Mouse (Mus musculus): ENCODE results near the gene Mkrn2os. TPM values are rescaled to one million over a fixed set of nuclear protein-coding genes. Genes with fewer than 3 reads are reported as not detected.

Gene Mkrn2os
- polyA plus RNA-seq, 1 experiment from 2014 or later = 0.24 TPM

GRCm38 (mm10) chr6:115582328-115583115 is 9.9 kb downstream of the Mkrn2os start:
- Histone ChIP-seq H3K27me3 (no peaks in the 10 kb centered on the region), H3K4me1 (replicated peaks) (peaks cover 7% of the 10 kb centered on the region), H3K9me3 (replicated peaks) (no peaks in the 10 kb centered on the region), H3K9ac (no peak overlapping the region), H3K36me3 (peaks cover 16% of the 10 kb centered on the region; the same call in 1 of the 2 replicates), H3K4me3 (no peak overlapping the region), H3K4me2 (no peak overlapping the region), H3K27ac (no peak overlapping the region)
- 81% methylated on average over 10 of the region's 10 CpGs for WGBS
- no peak for ATAC-seq (replicated peaks; ENCODE audit: insufficient number of reproducible peaks, insufficient read depth, low FRiP score, low read depth)

GRCm38 (mm10) chr6:115580810-115581209 is 11.6 kb downstream of the Mkrn2os start:
- Histone ChIP-seq H3K4me2 (no peak overlapping the region), H3K27ac (no peak overlapping the region), H3K9me3 (replicated peaks) (no peaks in the 10 kb centered on the region), H3K4me1 (replicated peaks) (no peaks in the 10 kb centered on the region), H3K9ac (no peak overlapping the region), H3K4me3 (no peak overlapping the region), H3K27me3 (no peaks in the 10 kb centered on the region), H3K36me3 (peaks cover 20% of the 10 kb centered on the region; the same call in 1 of the 2 replicates)
- ATAC-seq (replicated peaks; ENCODE audit: insufficient number of reproducible peaks, insufficient read depth, low FRiP score, low read depth) = no peak
- 79% methylated on average over 3 of the region's 3 CpGs for WGBS

DNA sequence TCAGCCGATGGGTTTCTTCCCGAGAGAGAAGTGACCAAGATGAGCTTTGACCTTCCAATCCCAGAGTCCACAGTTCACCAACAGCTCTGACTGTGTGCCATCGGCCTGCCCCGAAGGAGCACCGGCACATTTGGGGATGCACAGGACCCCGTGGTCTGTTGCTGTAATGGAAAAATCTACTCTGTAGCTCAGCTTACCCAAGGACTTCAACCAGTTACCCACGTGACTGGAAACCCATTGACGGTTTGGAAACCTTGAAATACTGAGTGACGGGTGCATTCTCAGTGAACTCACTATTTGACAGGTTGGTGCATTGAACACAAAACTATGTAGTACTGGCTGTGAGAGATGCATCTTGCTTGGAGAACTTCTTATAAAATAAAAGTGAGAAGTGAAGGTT is 14.4 kb downstream of the Mkrn2os start:
- no peaks in the 10 kb centered on the region for H3K4me1 ChIP-seq (replicated peaks)
- H3K27ac ChIP-seq = no peak overlapping the region
- H3K9ac ChIP-seq = no peak overlapping the region
- no peak overlapping the region for H3K4me3 ChIP-seq
- no peaks in the 10 kb centered on the region for H3K27me3 ChIP-seq
- H3K9me3 ChIP-seq (replicated peaks) = no peaks in the 10 kb centered on the region
- H3K4me2 ChIP-seq = no peak overlapping the region
- no peak for ATAC-seq (replicated peaks; ENCODE audit: insufficient number of reproducible peaks, insufficient read depth, low FRiP score, low read depth)
- H3K36me3 ChIP-seq = peaks cover 31% of the 10 kb centered on the region; the same call in 1 of the 2 replicates
- WGBS = 92% methylated on average over 9 of the region's 9 CpGs

GRCm38 (mm10) chr6:115577407-115577806 is 15.0 kb downstream of the Mkrn2os start:
- H3K4me3 ChIP-seq = no peak overlapping the region
- H3K9me3 ChIP-seq (replicated peaks) = no peaks in the 10 kb centered on the region
- ATAC-seq (replicated peaks; ENCODE audit: insufficient number of reproducible peaks, insufficient read depth, low FRiP score, low read depth) = no peak
- no peak overlapping the region for H3K27ac ChIP-seq
- no peak overlapping the region for H3K4me2 ChIP-seq
- H3K36me3 ChIP-seq = peaks cover 31% of the 10 kb centered on the region; the same call in 1 of the 2 replicates
- WGBS = 80% methylated on average over 5 of the region's 5 CpGs
- H3K9ac ChIP-seq = no peak overlapping the region
- no peaks in the 10 kb centered on the region for H3K4me1 ChIP-seq (replicated peaks)
- H3K27me3 ChIP-seq = no peaks in the 10 kb centered on the region

GRCm38 (mm10) chr6:115574171-115574570 is 18.2 kb downstream of the Mkrn2os start:
- H3K9ac ChIP-seq = no peak overlapping the region
- peaks cover 46% of the 10 kb centered on the region for H3K36me3 ChIP-seq
- 86% methylated on average over 7 of the region's 7 CpGs for WGBS
- no peak overlapping the region for H3K27ac ChIP-seq
- no peak overlapping the region for H3K4me2 ChIP-seq
- H3K9me3 ChIP-seq (replicated peaks) = no peaks in the 10 kb centered on the region
- no peak for ATAC-seq (replicated peaks; ENCODE audit: insufficient number of reproducible peaks, insufficient read depth, low FRiP score, low read depth)
- H3K4me1 ChIP-seq (replicated peaks) = no peaks in the 10 kb centered on the region
- no peak overlapping the region for H3K4me3 ChIP-seq
- H3K27me3 ChIP-seq = no peaks in the 10 kb centered on the region

DNA sequence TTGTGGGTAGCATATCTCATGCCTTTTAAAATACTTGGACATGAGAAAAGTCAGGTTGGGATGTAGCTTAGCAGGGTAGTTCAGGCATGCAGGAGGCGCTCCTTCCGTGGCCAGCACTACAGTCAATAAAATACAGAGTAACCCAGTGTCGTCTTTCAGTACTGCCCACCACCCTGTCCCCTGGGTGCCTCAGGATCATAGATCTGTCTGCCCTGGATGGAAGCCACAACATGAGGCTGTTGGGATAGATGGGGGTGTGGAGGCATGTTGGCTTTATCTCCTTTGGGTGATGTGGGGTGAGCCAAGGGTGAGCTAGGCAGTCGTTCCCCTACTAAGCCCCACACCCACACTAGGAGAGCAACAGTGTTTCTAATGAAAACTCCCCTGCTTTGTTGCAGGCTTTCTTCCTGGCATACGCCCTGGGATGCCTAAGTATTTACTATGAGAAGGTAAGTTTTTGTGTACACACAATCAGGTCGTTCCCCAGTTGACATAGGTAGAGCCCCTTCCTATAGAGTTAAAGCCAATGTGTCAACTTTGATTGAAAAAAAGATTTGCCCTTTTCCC is 26.8 kb downstream of the Mkrn2os start:
- Histone ChIP-seq H3K36me3 (peaks cover 43% of the 10 kb centered on the region), H3K9ac (no peak overlapping the region), H3K9me3 (replicated peaks) (no peaks in the 10 kb centered on the region), H3K27me3 (no peaks in the 10 kb centered on the region), H3K4me1 (replicated peaks) (peaks cover under 1% of the 10 kb centered on the region; the same call in 1 of the 2 replicates), H3K27ac (no peak overlapping the region), H3K4me3 (no peak overlapping the region), H3K4me2 (no peak overlapping the region)
- ATAC-seq (replicated peaks; ENCODE audit: insufficient number of reproducible peaks, insufficient read depth, low FRiP score, low read depth) = no peak
- 87% methylated on average over 6 of the region's 6 CpGs for WGBS

DNA sequence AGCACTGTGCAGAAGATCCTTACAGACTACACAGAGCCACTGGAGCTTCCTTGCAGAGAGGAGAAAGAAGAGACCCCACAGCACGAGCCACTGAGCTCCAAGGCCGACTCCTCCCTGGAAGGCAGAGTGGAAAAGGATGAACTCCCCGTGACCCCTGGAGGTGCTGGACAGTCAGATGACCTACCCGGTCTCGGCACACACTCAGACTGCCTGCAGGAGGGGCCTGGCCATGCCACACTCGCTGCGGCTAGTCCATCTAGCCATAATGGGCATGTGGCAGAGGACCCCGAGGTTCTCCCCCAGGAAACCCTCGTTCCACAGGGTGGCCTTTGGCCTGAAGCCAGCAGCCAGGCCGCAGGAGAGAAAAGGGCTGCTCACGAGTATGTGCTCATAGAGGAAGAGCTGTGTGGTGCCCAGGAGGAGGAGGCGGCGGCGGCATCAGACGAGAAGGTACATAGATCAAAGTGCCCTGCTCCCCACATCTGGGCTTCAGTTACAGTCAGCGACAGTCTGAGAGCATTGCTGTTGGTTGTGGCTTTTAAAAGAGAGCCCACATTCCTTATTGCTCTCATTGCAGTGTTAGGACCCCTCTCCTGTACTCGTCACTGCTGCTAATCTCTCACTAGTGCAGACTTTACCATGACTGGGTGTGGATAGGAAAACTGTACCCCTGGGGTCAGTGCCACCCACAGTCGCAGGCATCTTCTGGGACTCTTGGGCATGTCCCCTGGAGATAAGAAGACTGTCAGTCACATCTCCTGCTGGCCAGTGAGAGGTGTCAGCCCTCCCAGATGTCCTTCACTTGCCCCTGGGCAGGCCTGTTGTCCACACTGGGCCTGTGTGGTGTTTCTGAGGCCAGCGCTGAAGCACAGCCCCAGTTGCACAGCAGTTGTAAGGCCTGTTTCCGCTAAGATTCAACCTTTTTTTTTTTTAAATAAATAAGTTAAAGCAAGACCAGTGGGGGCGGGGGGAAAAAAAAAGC is 32.4 kb downstream of the Mkrn2os start:
- Histone ChIP-seq H3K4me1 (replicated peaks) (peaks cover 13% of the 10 kb centered on the region), H3K4me3 (no peak overlapping the region), H3K27ac (peak overlapping the region; percentile 22), H3K27me3 (no peaks in the 10 kb centered on the region), H3K36me3 (peaks cover 12% of the 10 kb centered on the region; the same call in 1 of the 2 replicates), H3K9me3 (replicated peaks) (no peaks in the 10 kb centered on the region), H3K9ac (no peak overlapping the region), H3K4me2 (peak overlapping the region; percentile 35; the same call in 1 of the 2 replicates)
- 35% methylated on average over 21 of the region's 21 CpGs for WGBS
- ATAC-seq (replicated peaks; ENCODE audit: insufficient number of reproducible peaks, insufficient read depth, low FRiP score, low read depth) = peak; percentile 71

- WGBS = 91% methylated on average over 2 of the region's 2 CpGs
- no peak overlapping the region for H3K27ac ChIP-seq
- peaks cover 22% of the 10 kb centered on the region; the same call in 1 of the 2 replicates for H3K36me3 ChIP-seq
- peaks cover 13% of the 10 kb centered on the region for H3K4me1 ChIP-seq (replicated peaks)
- no peak overlapping the region for H3K4me2 ChIP-seq
- no peaks in the 10 kb centered on the region for H3K9me3 ChIP-seq (replicated peaks)
- ATAC-seq (replicated peaks; ENCODE audit: insufficient number of reproducible peaks, insufficient read depth, low FRiP score, low read depth) = no peak
- no peak overlapping the region for H3K9ac ChIP-seq
- no peaks in the 10 kb centered on the region for H3K27me3 ChIP-seq
- H3K4me3 ChIP-seq = no peak overlapping the region
Observed at GRCm38 (mm10) chr6:115558176-115558575, 34.2 kb downstream of the Mkrn2os start.

DNA sequence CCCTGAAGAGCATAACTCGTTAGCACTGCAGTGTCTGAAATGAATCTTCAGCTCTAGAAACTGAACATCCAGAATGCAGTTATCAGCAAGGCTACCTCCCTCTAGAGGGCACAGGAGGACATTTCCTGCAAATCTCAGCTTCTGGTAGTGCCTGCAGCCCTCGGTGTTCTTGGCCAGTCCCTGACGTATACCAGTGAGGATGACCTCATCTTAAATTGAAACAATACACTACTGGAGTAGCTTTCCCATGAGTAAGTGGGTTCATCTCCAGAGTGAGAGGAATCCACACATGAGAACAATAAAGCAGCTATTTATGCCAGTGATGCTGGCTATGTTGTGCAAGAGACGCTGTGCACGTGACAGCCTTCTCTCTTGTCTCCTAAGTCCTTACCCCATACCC is 36.9 kb downstream of the Mkrn2os start:
- H3K4me3 ChIP-seq = no peak overlapping the region
- no peaks in the 10 kb centered on the region for H3K27me3 ChIP-seq
- no peak overlapping the region for H3K9ac ChIP-seq
- no peak for ATAC-seq (replicated peaks; ENCODE audit: insufficient number of reproducible peaks, insufficient read depth, low FRiP score, low read depth)
- no peak overlapping the region for H3K4me2 ChIP-seq
- H3K36me3 ChIP-seq = peaks cover 17% of the 10 kb centered on the region; the same call in 1 of the 2 replicates
- peaks cover 12% of the 10 kb centered on the region for H3K4me1 ChIP-seq (replicated peaks)
- 50% methylated on average over 5 of the region's 5 CpGs for WGBS
- no peaks in the 10 kb centered on the region for H3K9me3 ChIP-seq (replicated peaks)
- no peak overlapping the region for H3K27ac ChIP-seq

DNA sequence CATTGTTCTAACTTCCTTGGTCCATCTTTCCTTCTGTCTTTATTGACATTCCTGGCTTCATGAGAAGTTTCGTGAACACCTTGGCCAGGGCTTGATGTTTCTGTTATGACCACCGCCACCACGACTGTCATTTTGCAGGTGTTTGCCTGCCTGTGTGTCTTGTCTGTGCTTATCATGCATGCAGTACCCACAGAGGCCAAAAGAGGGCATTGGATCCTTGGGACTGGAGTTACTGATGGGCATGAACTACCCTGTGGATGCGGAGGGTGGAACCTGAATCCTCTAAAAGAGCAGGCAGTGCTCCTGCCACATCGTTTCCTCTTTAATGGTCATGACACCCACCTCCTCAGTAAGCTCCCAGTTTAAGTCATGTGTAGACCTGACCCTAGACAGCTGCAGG is 46.1 kb downstream of the Mkrn2os start:
- Histone ChIP-seq H3K27ac (no peak overlapping the region), H3K9ac (no peak overlapping the region), H3K4me3 (no peak overlapping the region), H3K27me3 (no peaks in the 10 kb centered on the region), H3K4me1 (replicated peaks) (peaks cover 17% of the 10 kb centered on the region), H3K36me3 (peaks cover 17% of the 10 kb centered on the region), H3K4me2 (no peak overlapping the region), H3K9me3 (replicated peaks) (no peaks in the 10 kb centered on the region)
- 83% methylated on average over 5 of the region's 5 CpGs for WGBS
- ATAC-seq (replicated peaks; ENCODE audit: insufficient number of reproducible peaks, insufficient read depth, low FRiP score, low read depth) = no peak

DNA sequence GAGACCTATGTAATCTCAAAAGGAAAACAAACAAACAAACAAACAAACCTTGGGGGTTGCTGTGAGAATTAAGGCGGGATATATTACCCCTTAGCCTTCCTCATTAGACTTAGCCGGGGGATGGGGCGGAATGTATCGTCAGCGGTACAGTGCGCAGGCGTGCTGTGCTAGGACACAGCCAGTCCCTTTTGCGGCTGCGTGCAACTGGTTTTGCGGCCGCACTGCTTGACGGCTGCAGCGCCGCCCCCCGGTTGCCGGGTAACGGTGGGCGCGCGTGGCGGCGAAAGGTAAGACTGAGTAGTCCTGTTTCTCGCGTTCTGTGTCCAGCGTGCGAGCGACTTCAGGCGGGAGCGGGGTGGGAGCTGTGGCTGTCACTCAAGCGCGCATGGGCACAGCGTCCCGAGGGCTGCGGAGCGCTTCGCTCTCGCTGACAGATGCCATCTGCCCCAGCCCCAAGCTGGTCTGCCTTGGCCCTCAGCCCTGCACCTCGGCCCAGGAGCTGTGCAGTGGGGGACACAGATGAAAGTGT is 47.9 kb downstream of the Mkrn2os start, which contains the start of gene Tsen2:
Gene Tsen2 (plus strand): TSS at position 223 of the 529 bp plus-strand sequence.
- Histone ChIP-seq H3K27me3 (0 out of 2 replicates have a peak, but pooled peaks cover 3% of the 10 kb centered on the region), H3K4me2 (peak within 1 kb of the TSS; percentile 88), H3K36me3 (peaks cover 9% of the 10 kb centered on the region), H3K27ac (peak within 1 kb of the TSS; percentile 76), H3K9ac (peak within 1 kb of the TSS; percentile 82), H3K4me3 (peak within 1 kb of the TSS; percentile 76), H3K4me1 (replicated peaks) (peaks cover 17% of the 10 kb centered on the region), H3K9me3 (replicated peaks) (no peaks in the 10 kb centered on the region)
- peak; percentile 88 for ATAC-seq (replicated peaks; ENCODE audit: insufficient number of reproducible peaks, insufficient read depth, low FRiP score, low read depth)
- WGBS = under 1% methylated on average over 38 of the region's 38 CpGs
